Mouse (Mus musculus) cerebellum, postnatal 25 days (tissue): ENCODE data around the gene Cyp2w1.

Source experiments
- DNase-seq, 2 experiments: peaks; one replicate each; pipeline ENCODE4 v3.0.0; 2021; ENCODE audit warnings: mixed read lengths in 2 of 2

Gene Cyp2w1

GRCm38 (mm10) chr5:139332590-139333272, 19.7 kb upstream of the Cyp2w1 start:
- DNase-seq = peak in 1 of 2 experiments; percentile 19

GRCm38 (mm10) chr5:139333301-139334013, 19.0 kb upstream of the Cyp2w1 start:
- DNase-seq = peak in 1 of 2 experiments; percentile 21

- DNase-seq = peak in 1 of 2 experiments; percentile 24
Measured at GRCm38 (mm10) chr5:139334394-139334793, 18.0 kb upstream of the Cyp2w1 start.

GRCm38 (mm10) chr5:139335634-139336033, 16.8 kb upstream of the Cyp2w1 start:
- no peak for DNase-seq

- DNase-seq = peak; percentile 92 to 94
Measured at GRCm38 (mm10) chr5:139337826-139338370, 14.5 kb upstream of the Cyp2w1 start.

- DNase-seq = peak; percentile 55 to 71
Measured at GRCm38 (mm10) chr5:139338403-139338802, 14.0 kb upstream of the Cyp2w1 start.

- DNase-seq = peak in 1 of 2 experiments; percentile 59
Measured at GRCm38 (mm10) chr5:139338891-139339290, 13.5 kb upstream of the Cyp2w1 start.

GRCm38 (mm10) chr5:139344021-139344686, 8.3 kb upstream of the Cyp2w1 start:
- DNase-seq = peak; percentile 78 to 86

- peak; percentile 91 to 96 for DNase-seq
Measured at GRCm38 (mm10) chr5:139344687-139345363, 7.6 kb upstream of the Cyp2w1 start.

GRCm38 (mm10) chr5:139345364-139345714, 7.1 kb upstream of the Cyp2w1 start:
- DNase-seq = no peak

GRCm38 (mm10) chr5:139347225-139347624, 5.2 kb upstream of the Cyp2w1 start:
- no peak for DNase-seq

GRCm38 (mm10) chr5:139349713-139350112, 2.7 kb upstream of the Cyp2w1 start:
- DNase-seq = no peak

GRCm38 (mm10) chr5:139351134-139351533, 1.3 kb upstream of the Cyp2w1 start, which contains the start of gene Cox19:
TSS of gene Cox19 (minus strand) at chr5:139351418.
- DNase-seq = no peak

- DNase-seq = no peak
Measured at GRCm38 (mm10) chr5:139351628-139352027, 789 bp upstream of the Cyp2w1 start.

GRCm38 (mm10) chr5:139353496-139353895, 1.1 kb downstream of the Cyp2w1 start:
- DNase-seq = no peak

- no peak for DNase-seq
Measured at GRCm38 (mm10) chr5:139353946-139354345, 1.5 kb downstream of the Cyp2w1 start.

- DNase-seq = peak; percentile 93 to 96
Measured at GRCm38 (mm10) chr5:139355235-139355772, 2.9 kb downstream of the Cyp2w1 start.

- peak; percentile 63 to 75 for DNase-seq
Measured at GRCm38 (mm10) chr5:139358653-139359052, 6.2 kb downstream of the Cyp2w1 start.

GRCm38 (mm10) chr5:139359244-139359643, 6.8 kb downstream of the Cyp2w1 start:
- no peak for DNase-seq

- DNase-seq = peak in 1 of 2 experiments; percentile 65
Measured at GRCm38 (mm10) chr5:139363858-139364257, 11.4 kb downstream of the Cyp2w1 start.

GRCm38 (mm10) chr5:139364260-139364910, 12.0 kb downstream of the Cyp2w1 start:
- DNase-seq = peak; percentile 97
